Mouse (Mus musculus) 3T3-L1 (cell line): ENCODE results near the gene Rac2.

ENCODE experiments used
- DNase-seq: peaks from one replicate; pipeline ENCODE4 v3.0.0-alpha.2; 2015; ENCODE audit warnings: low read depth, low spot score

Gene Rac2

GRCm38 (mm10) chr15:78588900-78589299 lies 16.3 kb upstream of the Rac2 start:
- DNase-seq, result no peak

- DNase-seq, result no peak
Observed at GRCm38 (mm10) chr15:78588049-78588448, 15.5 kb upstream of the Rac2 start.

- DNase-seq, result peak; percentile 89
Observed at GRCm38 (mm10) chr15:78587050-78587994, 14.7 kb upstream of the Rac2 start.

GRCm38 (mm10) chr15:78585404-78585803 lies 12.8 kb upstream of the Rac2 start:
- DNase-seq, result no peak

- no peak for DNase-seq
Observed at GRCm38 (mm10) chr15:78583352-78583751, 10.8 kb upstream of the Rac2 start.

GRCm38 (mm10) chr15:78576284-78576810 lies 3.8 kb upstream of the Rac2 start:
- no peak for DNase-seq

GRCm38 (mm10) chr15:78572270-78572600 lies 348 bp downstream of the Rac2 start:
- DNase-seq, result no peak

GRCm38 (mm10) chr15:78571554-78572269 lies 871 bp downstream of the Rac2 start:
- DNase-seq, result no peak

- no peak for DNase-seq
Observed at GRCm38 (mm10) chr15:78570170-78570569, 2.4 kb downstream of the Rac2 start.

- DNase-seq, result no peak
Observed at GRCm38 (mm10) chr15:78567608-78568120, 4.9 kb downstream of the Rac2 start.

GRCm38 (mm10) chr15:78564764-78565435 lies 7.7 kb downstream of the Rac2 start:
- DNase-seq, result no peak

GRCm38 (mm10) chr15:78563937-78564336 lies 8.6 kb downstream of the Rac2 start:
- DNase-seq, result no peak

GRCm38 (mm10) chr15:78563344-78563743 lies 9.2 kb downstream of the Rac2 start:
- DNase-seq, result no peak

GRCm38 (mm10) chr15:78559141-78559979 lies 13.2 kb downstream of the Rac2 start:
- no peak for DNase-seq

- DNase-seq, result no peak
Observed at GRCm38 (mm10) chr15:78557693-78558535, 14.7 kb downstream of the Rac2 start.

GRCm38 (mm10) chr15:78554545-78555313 lies 17.9 kb downstream of the Rac2 start:
- no peak for DNase-seq

GRCm38 (mm10) chr15:78549189-78549734 lies 23.3 kb downstream of the Rac2 start:
- peak; percentile 52 for DNase-seq

GRCm38 (mm10) chr15:78548711-78549110 lies 23.9 kb downstream of the Rac2 start:
- no peak for DNase-seq

- DNase-seq, result peak; percentile 10
Observed at GRCm38 (mm10) chr15:78548336-78548665, 24.3 kb downstream of the Rac2 start.
